Mouse (Mus musculus): ENCODE measurements around the gene St6gal1.

The St6gal1 gene

GRCm38 (mm10) chr16:23272521-23273230, 48.1 kb downstream of the St6gal1 start:
- DNase-seq (ENCODE audit: low spot score in 2 of 2): peak in 1 of 2 experiments; percentile 17

DNA sequence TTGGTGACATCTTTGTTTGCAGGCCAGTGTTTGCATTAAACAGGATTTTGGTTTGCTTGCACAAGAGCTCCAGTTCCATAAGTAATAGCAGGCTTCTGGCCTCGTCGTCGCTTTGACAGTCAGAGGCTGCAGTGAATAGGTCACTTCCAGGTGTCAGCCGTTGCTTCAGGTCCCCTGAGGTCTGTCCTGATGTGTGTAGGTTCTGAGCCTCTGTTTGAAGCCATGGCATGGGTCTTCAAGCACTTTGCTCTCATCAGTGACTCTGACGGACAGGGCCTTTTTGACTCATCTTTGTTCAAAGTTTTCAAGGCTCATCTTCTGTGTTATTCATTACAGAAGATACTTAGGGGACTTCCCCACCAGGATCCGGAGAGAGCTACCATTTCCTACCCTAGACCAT, 49.5 kb downstream of the St6gal1 start:
- no peak for DNase-seq (ENCODE audit: low spot score in 2 of 2)

- DNase-seq (ENCODE audit: low spot score in 2 of 2): no peak
These were observed 50.2 kb downstream of the St6gal1 start for GRCm38 (mm10) chr16:23274606-23275310.

GRCm38 (mm10) chr16:23275661-23276060, 51.1 kb downstream of the St6gal1 start:
- no peak for DNase-seq (ENCODE audit: low spot score in 2 of 2)

- no peak for DNase-seq (ENCODE audit: low spot score in 2 of 2)
These were observed 55.6 kb downstream of the St6gal1 start for GRCm38 (mm10) chr16:23279879-23280741.

DNA sequence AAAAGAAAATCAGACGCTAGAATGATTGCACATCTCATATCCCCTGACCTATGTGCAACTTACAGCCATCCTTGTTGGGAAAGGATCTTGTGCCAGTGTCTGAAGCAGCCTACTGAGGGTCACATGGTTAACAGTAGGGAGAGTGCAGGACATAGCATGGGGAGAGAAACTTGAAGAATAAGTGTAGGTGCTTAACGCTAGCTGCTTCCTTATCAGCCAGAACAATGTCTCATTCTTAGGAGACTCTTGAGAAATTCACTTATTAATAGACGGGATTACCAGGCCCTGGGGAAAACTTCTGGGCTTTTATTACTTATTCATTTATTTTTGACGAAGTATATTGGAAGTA, 56.2 kb downstream of the St6gal1 start:
- no peak for DNase-seq (ENCODE audit: low spot score in 2 of 2)

DNA sequence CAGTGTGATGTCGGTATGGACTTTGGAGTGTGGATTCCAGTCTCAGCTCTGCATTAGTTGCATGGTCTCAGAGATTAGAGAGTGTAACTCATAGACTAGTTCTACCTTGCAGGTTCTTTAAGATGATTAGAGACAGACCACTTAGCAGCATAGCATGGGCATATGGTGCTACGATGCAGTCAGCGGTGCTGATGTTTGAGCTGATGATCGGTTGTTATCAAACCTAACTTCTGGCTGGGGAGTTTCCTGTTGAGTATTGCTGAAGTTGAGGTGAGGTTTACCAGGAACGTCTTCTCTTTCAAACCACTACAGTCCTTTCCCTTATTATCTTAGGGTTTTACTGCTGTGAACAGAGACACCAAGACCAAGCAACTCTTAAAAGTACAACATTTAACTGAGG, 57.7 kb downstream of the St6gal1 start:
- DNase-seq (ENCODE audit: low spot score in 2 of 2): peak in 1 of 2 experiments; percentile 10

GRCm38 (mm10) chr16:23282941-23283340, 58.4 kb downstream of the St6gal1 start:
- DNase-seq (ENCODE audit: low spot score in 2 of 2): no peak

DNA sequence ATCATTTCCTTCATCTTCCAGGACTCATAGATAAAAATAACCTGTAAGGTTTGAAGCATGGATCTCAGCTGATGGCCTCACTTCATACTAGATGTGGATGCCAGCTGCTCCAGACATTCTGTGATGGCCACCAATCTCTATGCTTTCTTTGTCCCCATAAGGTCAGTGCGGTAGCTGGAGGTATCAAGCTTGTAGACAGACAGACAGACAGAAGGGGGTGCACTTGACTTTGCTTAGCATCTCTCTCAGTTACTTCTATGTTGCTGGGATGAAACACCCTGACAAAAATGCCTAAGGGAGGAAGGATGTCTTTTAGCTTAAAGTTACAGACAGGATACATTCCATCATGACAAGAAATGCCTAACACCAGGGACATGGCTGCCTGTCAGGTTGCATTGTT, 59.1 kb downstream of the St6gal1 start:
- no peak for DNase-seq (ENCODE audit: low spot score in 2 of 2)

DNA sequence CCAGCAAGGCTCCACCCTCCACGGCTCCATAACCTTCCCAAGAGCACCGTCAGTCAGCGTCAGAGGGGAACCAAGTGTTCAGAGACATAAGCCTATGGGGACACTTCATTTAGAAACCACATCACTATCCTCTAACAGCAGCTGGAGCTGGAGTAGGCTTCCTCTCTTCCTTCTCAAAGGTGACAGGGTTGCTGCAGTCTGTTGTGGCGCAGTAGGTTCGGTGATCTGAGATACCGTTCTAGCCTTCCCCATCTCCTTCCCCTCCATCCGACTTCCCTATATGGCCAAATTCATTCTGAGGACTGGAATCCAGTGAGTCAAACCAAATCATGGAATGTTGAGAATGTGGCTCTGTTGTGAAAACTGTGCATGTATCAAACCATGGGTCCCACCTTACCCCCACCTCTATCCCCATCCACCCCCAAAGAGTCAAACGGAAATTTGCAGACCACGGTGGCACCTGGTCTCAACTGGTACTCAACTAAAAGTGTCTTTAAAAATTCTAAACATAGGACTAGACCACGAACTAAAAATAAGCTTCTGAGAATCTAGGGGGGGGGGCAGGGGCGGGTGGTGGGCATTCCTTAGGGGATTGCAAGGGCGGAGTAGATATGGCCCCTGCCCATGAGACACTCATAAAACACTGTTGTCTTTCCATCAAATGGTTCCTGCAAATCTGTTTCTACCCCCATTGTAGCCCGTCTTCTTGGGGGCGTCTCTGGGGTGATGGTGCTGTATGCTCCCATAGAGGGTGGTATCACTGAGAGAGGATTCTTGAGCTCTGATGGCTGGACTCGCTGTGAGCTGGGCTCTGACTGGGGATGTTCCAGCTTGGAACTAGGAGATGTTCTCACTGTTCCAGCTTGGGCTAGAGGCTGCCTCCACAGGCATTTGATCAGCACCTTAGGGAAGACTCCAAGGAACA, 60.2 kb downstream of the St6gal1 start:
- DNase-seq (ENCODE audit: low spot score in 2 of 2): no peak

- peak in 1 of 2 experiments; percentile 64 for DNase-seq (ENCODE audit: low spot score in 2 of 2)
These were observed 62.0 kb downstream of the St6gal1 start for GRCm38 (mm10) chr16:23286380-23287097.

- DNase-seq (ENCODE audit: low spot score in 2 of 2): no peak
These were observed 62.9 kb downstream of the St6gal1 start for GRCm38 (mm10) chr16:23287312-23288040.

- no peak for DNase-seq (ENCODE audit: low spot score in 2 of 2)
These were observed 63.6 kb downstream of the St6gal1 start for GRCm38 (mm10) chr16:23288103-23288502.

- DNase-seq (ENCODE audit: low spot score in 2 of 2): no peak
These were observed 64.9 kb downstream of the St6gal1 start for GRCm38 (mm10) chr16:23289424-23289823.

DNA sequence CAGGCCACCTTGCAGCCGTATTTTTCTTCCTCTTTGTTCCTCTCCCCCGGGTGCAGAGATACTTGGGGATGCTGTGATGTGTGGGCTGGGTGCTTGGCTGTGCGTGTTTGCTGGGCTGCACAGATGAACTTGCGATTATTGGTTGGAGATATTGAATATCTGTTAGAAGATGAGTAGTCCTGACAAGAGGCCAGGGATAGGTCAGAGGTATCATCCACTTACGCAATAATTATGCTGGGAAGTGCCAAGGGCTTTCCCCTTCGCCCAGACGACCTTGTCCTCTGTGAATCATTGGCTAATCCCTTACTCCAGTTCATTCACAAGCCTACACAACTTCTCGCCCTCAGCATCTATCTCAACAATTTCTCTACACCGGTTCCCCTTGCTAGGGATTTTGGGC, 65.6 kb downstream of the St6gal1 start:
- no peak for DNase-seq (ENCODE audit: low spot score in 2 of 2)

DNA sequence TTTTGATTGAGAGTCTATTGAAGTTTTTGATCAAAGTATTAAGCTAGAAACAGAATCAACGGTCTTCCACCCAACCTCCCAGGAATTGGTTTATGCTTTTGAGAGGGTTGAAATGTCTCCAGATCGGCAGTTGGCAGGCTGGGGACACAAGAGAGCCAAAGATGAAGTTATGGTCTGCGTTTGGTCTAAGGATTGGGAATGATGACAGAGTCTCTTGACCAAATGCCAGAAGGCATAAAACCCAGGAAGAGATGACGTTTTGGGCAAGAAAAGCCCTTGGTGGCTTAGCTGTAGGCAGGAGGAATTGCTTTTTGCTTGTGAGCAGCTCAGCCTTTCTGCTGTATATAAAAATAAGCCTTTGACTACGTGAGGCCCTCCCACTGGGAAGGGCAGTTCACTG, 67.0 kb downstream of the St6gal1 start:
- DNase-seq (ENCODE audit: low spot score in 2 of 2): peak in 1 of 2 experiments; percentile 24

DNA sequence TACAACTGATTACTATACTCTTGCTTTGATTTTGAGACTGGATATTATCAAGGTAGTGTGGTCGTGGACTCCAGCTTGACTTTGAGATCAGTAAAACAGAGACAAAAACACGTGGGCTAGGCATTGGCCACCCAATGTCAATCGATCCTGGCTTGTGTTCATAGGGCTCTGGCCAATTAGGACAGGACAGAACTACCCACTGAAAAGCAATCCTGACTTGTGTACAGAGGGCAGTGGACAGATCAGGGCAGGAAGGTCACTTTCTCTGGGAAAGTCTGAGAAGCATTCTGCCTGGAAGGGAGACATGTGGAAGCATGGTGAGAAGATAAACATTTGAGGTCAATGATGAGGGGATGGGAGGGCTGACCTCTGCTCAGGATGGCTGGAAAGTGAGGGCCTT, 69.7 kb downstream of the St6gal1 start:
- no peak for DNase-seq (ENCODE audit: low spot score in 2 of 2)

DNA sequence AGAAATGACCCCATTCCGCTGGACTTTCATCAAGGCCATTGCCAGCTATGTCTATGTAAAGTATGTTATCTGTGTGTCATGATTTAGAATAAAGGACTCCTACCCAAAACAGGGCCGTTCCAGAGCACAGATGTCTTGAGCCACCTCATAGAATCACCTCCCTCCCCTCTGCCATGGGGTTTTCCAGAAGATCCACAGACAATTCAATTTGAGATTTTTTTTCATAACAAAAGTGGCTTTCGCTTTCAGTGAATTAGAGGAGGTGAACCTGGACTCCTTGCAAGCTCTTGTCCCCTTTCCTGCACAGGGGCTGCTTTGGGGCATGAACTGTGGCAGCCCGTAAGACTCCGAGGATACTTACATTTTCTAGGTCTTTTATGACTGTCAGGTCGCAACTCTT, 70.2 kb downstream of the St6gal1 start:
- no peak for DNase-seq (ENCODE audit: low spot score in 2 of 2)

GRCm38 (mm10) chr16:23295720-23296119, 71.2 kb downstream of the St6gal1 start:
- no peak for DNase-seq (ENCODE audit: low spot score in 2 of 2)

DNA sequence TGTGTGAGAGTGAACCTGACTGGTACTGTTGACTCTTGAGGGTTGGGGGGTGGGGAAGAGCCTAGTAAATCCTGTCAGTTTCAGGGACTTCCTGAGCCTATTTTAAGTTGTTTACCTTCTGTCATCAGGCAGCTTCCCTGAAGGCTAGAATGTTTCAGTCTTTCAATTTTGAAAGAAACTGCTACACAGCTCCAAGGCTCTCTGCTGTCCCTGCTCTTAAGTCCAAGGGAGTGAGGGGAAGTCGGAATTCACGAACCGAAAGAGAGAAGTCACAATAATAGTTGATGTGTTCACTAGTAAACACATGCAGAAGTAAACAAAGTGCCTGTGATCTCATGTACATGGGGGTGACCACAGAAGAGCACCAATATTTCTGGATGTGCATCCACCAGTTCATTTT, 72.2 kb downstream of the St6gal1 start:
- no peak for DNase-seq (ENCODE audit: low spot score in 2 of 2)

Data from cerebellum, postnatal 4 days (tissue).